Mouse (Mus musculus) heart, postnatal 0 days (tissue): ENCODE data around the gene Vmn1r46.

Experiments used
- CTCF ChIP-seq: IDR thresholded peaks from 2 replicates; pipeline ENCODE4 v1.5.1; 2016; ENCODE audit warnings: antibody characterized with exemption, control low read depth, low read depth
- EP300 ChIP-seq: IDR thresholded peaks from 2 replicates; pipeline ENCODE4 v1.6.1; 2016; ENCODE audit warnings: antibody characterized with exemption, low read depth

DNA sequence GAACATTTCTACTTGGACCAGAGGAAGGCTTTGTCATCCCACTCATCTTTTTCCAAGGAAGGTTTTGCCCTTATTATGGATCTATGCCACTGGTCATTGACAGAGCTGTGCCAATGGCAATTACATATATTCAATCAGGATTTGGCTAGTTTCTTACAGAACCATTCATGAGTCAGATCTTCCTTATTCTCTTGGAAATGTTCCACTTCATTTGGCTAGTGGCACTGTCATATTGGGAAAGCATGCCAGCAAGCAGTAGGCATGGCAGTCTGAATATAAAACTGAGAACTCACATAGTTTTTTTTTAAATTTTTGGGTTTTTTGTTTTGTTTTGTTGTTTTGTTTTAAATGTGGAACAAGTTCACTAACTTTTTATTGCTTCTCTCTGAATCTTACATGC is 2.8 kb upstream of the Vmn1r46 start:
- TF ChIP-seq CTCF (no peak), EP300 (no peak)
